Mouse (Mus musculus): ENCODE measurements at regions not wholly inside any gene's neighbourhood (a gene's known extent, or its start where the extent isn't known, plus 50 kb on each side); places are given as distances from the start of the nearest gene placed in this dataset.

DNA sequence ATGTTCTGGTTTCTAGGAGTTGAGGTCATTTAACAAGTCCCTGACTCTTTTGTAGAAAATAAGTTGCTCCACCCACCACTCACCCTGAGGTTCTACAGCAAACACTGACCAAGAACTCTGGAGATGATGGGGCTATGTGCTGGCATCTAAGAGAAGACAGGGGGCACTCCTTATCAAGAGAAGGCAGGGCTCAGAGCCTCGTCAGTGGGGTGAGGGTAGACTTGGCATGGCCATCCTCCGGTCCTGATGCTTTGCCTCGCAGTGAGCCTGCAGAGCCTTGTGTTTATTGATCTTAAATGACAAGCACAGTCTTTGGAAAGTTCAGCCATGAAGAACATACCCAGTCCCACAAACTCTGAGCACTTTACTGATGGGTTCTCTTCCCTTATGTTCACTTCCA is 370.1 kb upstream of the 3110018I06Rik start:
- no peak for TF ChIP-seq ZNF384 (IDR thresholded peaks at IDR 0.05; ENCODE audit: low read depth, low read length)
- TF ChIP-seq CHD2 (IDR thresholded peaks at IDR 0.05; ENCODE audit: low read depth, low read length), result no peak
- TF ChIP-seq MAFK (IDR thresholded peaks at IDR 0.05; ENCODE audit: insufficient read depth, low read depth, low read length), result no peak
- no peak for TF ChIP-seq ZC3H11A (IDR thresholded peaks at IDR 0.05; ENCODE audit: borderline replicate concordance, low read depth, low read length)
- TF ChIP-seq HCFC1 (IDR thresholded peaks at IDR 0.05; ENCODE audit: borderline replicate concordance, insufficient read depth, low read length), result no peak

Data from ES-E14 (cell line).